In the genomic region with DNA sequence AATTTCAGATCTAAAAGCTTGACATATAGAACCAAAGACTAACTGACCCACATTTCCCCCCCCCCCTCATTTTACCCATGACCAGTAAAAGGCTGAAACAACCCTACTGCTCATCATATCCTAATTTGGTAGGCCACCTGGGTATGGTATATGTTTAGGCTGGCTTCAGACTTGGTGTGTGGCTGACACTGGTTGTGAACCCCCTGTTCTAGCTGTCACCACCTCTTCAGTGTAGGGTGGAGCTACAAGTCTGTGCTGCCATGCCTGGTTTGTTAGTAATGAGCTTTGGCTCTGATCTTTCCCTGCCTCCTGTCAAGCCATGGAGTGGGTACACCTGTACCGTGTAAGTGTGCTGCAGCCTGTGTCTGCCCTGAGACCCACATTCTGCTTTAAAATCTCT, we compare ENCODE assay signal across 13 mouse cellular contexts.
"Had no signal": no experiment of that assay in that cellular context is flagged by ENCODE, and none has a peak within 500 bp of the region (broad histone marks: within the 10 kb centered on the region; RNA-seq: fewer than 3 reads in every experiment).

No protein-coding gene starts in this region.

- H3K27ac ChIP-seq: kidney, postnatal 0 days; limb, embryonic 12.5 days; liver, embryonic 14.5 days; neural tube, embryonic 15.5 days had no signal

- H3K4me2 ChIP-seq: limb, embryonic 12.5 days; neural tube, embryonic 15.5 days had no signal

- DNase-seq: kidney, adult 11 months; kidney, adult 9 months; kidney, postnatal 36 days; layer of hippocampus, adult 9-11 months; layer of hippocampus, postnatal 36 days; lung, adult 18-20 months; right cerebral cortex, adult 18-20 months; right cerebral cortex, postnatal 25 days; thymus, postnatal 36 days had no signal

- H3K4me3 ChIP-seq: limb, embryonic 12.5 days; neural tube, embryonic 15.5 days had no signal

- H3K36me3 ChIP-seq: limb, embryonic 12.5 days; neural tube, embryonic 15.5 days had no signal

- H3K27me3 ChIP-seq: limb, embryonic 12.5 days; neural tube, embryonic 15.5 days had no signal

- H3K9me3 ChIP-seq: limb, embryonic 12.5 days; neural tube, embryonic 15.5 days had no signal

- H3K9ac ChIP-seq: limb, embryonic 12.5 days; liver, embryonic 14.5 days; neural tube, embryonic 15.5 days had no signal
